Mouse (Mus musculus) kidney, embryonic 15.5 days (tissue): ENCODE results near the gene Eif4ebp2. TPM values are rescaled to one million over a fixed set of nuclear protein-coding genes. Genes with fewer than 3 reads are reported as not detected.

Experiments
- ATAC-seq: fragments of 200-750 bp; cut with Nextera tagmentation; replicated peaks from 2 replicates; pipeline ENCODE4 v1.8.0; 2017; ENCODE audit warnings: moderate TSS enrichment; ENCODE audit not compliant: low FRiP score
- H3K27ac ChIP-seq: fragments of 300-500 bp; sonication (generic); 2 replicates; pipeline ENCODE4 v1.5.1; 2015; ENCODE audit warnings: mild to moderate bottlenecking, inconsistent platforms
- H3K27me3 ChIP-seq: fragments of 300-500 bp; sonication (generic); 2 replicates; pipeline ENCODE4 v1.6.1; 2015; ENCODE audit warnings: inconsistent platforms
- H3K36me3 ChIP-seq: fragments of 300-500 bp; sonication (generic); 2 replicates; pipeline ENCODE4 v1.6.1; 2015; ENCODE audit warnings: inconsistent platforms
- H3K4me1 ChIP-seq: fragments of 300-500 bp; sonication (generic); 2 replicates; pipeline ENCODE4 v1.6.1; 2015; ENCODE audit warnings: inconsistent platforms
- H3K4me2 ChIP-seq: fragments of 300-500 bp; sonication (generic); 2 replicates; pipeline ENCODE4 v1.6.1; 2015; ENCODE audit warnings: moderate library complexity, mild to moderate bottlenecking, inconsistent platforms
- H3K4me3 ChIP-seq: fragments of 300-500 bp; sonication (generic); replicated peaks from 2 replicates; pipeline ENCODE4 v1.5.1; 2015; ENCODE audit warnings: mild to moderate bottlenecking, inconsistent platforms
- H3K9ac ChIP-seq: fragments of 300-500 bp; sonication (generic); 2 replicates; pipeline ENCODE4 v1.6.1; 2015; ENCODE audit warnings: mild to moderate bottlenecking, inconsistent platforms
- H3K9me3 ChIP-seq: fragments of 300-500 bp; sonication (generic); replicated peaks from 2 replicates; pipeline ENCODE4 v1.6.1; 2016; ENCODE audit warnings: inconsistent platforms
- WGBS: fragments of 180-500 bp; shearing (Covaris S2); methylation state at CpG from one replicate; pipeline ENCODE4 v1.1.7; 2015; ENCODE audit warnings: mixed read lengths; 5-methylcytosine and 5-hydroxymethylcytosine counted together
- polyA plus RNA-seq: library from polyadenylated mRNA; unstranded; fragments of >200 nt; fragmentation: Nextera tagmentation; extraction: Ambion mirVana; gene quantifications from 2 replicates; pipeline ENCODE4 v1.2.1, GENCODE M21; 2015

The Eif4ebp2 gene
- polyA plus RNA-seq, 1 experiment from 2014 or later, result 70.0 TPM

DNA sequence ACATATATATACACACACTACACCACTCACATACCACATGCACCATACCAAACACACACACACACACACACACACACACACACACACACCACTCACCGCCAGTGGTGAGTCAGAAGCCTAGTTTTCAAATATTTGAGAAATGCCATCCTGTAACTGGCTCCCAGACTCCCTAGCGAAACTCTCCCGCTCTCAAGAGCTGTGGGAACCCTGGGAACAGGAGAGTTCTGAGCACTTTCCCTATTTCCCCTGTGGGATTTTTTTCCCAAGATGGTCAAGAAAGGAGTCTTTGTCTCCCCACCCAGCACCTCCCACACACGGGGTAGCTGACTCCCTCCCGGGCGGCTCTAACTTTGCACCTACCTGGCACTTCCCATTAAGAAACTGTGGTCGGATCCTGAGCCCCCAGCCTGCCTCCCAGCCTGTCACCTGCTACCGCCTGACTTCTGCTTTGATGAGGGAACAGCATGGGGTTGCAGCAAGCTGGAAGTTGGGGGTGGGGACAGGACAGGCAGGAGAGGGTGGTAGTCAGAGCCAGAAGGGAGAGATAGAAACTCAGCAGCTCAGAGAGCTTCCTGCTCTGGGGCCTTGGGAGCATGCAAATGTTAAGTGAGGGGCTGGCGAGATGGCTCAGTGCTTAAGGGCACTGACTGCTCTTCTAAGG, 57.9 kb downstream of the Eif4ebp2 start:
- WGBS, result 18% methylated on average over 9 of the region's 9 CpGs
- H3K9me3 ChIP-seq, result no peaks in the 10 kb centered on the region

DNA sequence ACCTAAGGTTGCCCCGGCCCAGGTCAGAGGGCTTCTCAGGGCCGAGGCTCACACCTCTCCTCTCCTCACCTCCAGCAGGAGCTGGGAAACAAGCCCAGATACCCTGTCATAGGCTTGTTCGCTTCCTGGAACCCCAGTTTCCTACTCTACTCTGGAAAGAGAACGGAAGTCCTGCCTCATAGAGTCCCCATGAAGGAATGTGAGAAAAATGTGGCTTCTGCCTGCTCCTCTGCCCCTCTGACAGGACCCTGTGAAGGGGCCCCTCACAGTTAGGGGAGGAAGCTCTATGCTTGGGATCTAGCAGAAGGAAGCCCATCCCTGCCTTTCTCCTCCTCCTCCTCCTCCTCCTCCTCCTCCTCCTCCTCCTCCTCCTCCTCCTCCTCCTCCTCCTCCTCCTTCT, 59.9 kb downstream of the Eif4ebp2 start:
- Histone ChIP-seq H3K27ac (no peak overlapping the region), H3K4me3 (no peak overlapping the region), H3K36me3 (no peaks in the 10 kb centered on the region), H3K9me3 (no peaks in the 10 kb centered on the region), H3K9ac (0 out of 2 replicates have a peak overlapping the region, but pooled peaks have one; percentile 17), H3K27me3 (no peaks in the 10 kb centered on the region), H3K4me2 (no peak overlapping the region), H3K4me1 (peaks cover 18% of the 10 kb centered on the region; the same call in 1 of the 2 replicates)
- WGBS, result 36% methylated on average over 4 of the region's 4 CpGs
- ATAC-seq, result no peak

More for the DNA sequence above, 57.9 kb downstream of the Eif4ebp2 start:
- H3K9ac ChIP-seq, result no peak overlapping the region
- no peak; the same call in 1 of the 2 replicates for ATAC-seq
- peak overlapping the region; percentile 20 for H3K4me2 ChIP-seq
- no peaks in the 10 kb centered on the region for H3K36me3 ChIP-seq
- no peaks in the 10 kb centered on the region for H3K27me3 ChIP-seq
- peak overlapping the region; percentile 20; the same call in 1 of the 2 replicates for H3K27ac ChIP-seq
- no peak overlapping the region for H3K4me3 ChIP-seq
- H3K4me1 ChIP-seq, result peaks cover 15% of the 10 kb centered on the region; the same call in 1 of the 2 replicates

DNA sequence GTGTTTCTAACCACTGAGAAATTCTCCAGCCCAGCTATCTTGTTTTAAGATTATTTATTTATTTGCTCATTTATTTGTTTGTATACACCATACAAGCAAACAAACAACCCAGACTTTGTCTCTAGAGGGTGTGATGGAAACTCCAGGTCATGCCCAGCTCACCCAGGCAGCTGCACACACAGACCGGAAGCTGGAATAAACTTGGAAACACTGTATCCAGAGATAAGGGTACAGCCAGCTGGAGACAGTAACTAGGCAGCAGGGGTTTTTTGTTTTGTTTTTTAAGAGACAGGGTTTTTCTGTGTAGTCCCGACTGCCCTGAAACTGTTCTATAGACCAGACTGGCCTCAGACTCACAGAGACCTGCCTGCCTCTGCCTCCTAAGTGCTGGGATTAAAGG, 62.3 kb downstream of the Eif4ebp2 start:
- H3K4me3 ChIP-seq, result no peak overlapping the region
- H3K27ac ChIP-seq, result no peak overlapping the region
- H3K9me3 ChIP-seq, result no peaks in the 10 kb centered on the region
- H3K4me2 ChIP-seq, result no peak overlapping the region
- H3K36me3 ChIP-seq, result no peaks in the 10 kb centered on the region
- H3K4me1 ChIP-seq, result peaks cover 27% of the 10 kb centered on the region; the same call in 1 of the 2 replicates
- 73% methylated on average over 2 of the region's 2 CpGs for WGBS
- no peak for ATAC-seq
- H3K27me3 ChIP-seq, result no peaks in the 10 kb centered on the region
- no peak overlapping the region for H3K9ac ChIP-seq

DNA sequence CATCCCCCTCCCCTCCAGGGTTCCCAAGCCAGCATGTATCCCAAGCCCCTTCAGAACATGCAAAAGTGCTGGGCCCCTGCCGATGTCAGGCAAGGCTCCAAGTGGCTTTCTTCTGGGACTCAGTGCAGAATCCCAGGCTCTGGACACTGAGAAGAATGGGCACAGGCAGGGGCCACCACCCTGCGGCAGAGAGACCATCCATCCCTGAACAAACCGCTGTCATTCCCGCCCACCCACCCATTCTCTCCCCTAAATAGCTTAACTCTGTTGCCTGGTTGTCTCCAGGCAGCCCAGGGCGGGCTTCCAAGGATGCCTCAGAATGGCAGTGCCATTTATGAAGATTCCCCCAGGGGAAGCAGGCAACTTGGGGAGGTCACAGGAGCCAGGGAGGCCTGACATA, 63.4 kb downstream of the Eif4ebp2 start:
- 71% methylated on average over 5 of the region's 5 CpGs for WGBS
- no peak overlapping the region for H3K4me2 ChIP-seq
- ATAC-seq, result no peak

DNA sequence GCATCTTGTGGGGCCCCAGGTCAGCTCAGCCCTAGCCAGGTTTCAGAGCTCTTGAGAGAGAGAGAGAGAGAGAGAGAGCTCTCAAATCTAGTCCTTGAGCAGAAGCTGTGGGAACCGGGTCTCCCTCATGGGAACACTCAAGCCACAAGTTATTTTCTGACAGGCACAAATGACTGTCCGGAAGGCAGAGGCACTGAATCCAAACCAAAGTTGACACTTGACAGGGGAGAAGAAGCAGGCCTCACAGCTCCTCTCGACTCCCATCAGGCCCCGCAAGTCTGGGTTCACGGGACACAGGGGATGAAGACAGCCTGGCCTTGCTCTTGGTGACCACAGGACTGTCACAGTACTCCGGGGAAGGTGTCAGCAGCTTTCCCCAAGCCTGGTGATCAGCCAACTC, 66.2 kb downstream of the Eif4ebp2 start:
- no peak overlapping the region for H3K4me3 ChIP-seq
- no peaks in the 10 kb centered on the region for H3K36me3 ChIP-seq
- no peaks in the 10 kb centered on the region for H3K27me3 ChIP-seq
- WGBS, result 43% methylated on average over 6 of the region's 6 CpGs
- no peak overlapping the region for H3K9ac ChIP-seq
- no peak overlapping the region for H3K27ac ChIP-seq
- ATAC-seq, result no peak
- no peak overlapping the region for H3K4me2 ChIP-seq
- peaks cover 40% of the 10 kb centered on the region for H3K4me1 ChIP-seq
- no peaks in the 10 kb centered on the region for H3K9me3 ChIP-seq

More for the DNA sequence above, 63.4 kb downstream of the Eif4ebp2 start:
- H3K9me3 ChIP-seq, result no peaks in the 10 kb centered on the region
- H3K27ac ChIP-seq, result no peak overlapping the region
- H3K4me1 ChIP-seq, result peaks cover 24% of the 10 kb centered on the region
- no peak overlapping the region for H3K9ac ChIP-seq
- H3K4me3 ChIP-seq, result no peak overlapping the region
- no peaks in the 10 kb centered on the region for H3K27me3 ChIP-seq
- no peaks in the 10 kb centered on the region for H3K36me3 ChIP-seq

DNA sequence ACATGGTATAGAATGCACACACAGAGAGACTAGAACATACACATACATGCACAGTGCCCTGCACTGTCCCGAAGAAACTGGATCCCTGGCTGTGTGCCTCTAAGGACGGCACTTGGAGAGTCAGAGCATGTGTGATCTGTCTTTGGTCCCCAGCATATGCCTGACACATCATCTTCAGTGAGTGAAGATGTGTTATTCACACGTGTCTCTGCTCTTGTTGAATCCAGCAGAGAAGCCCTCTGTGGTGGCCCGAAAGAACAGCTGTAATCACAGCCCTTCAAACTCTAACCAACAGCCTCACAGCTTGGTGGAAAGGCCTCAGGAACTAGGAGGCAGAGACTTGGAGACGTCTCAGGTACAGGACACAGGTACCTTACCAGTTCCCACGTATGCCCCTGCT, 67.3 kb downstream of the Eif4ebp2 start:
- Histone ChIP-seq H3K4me1 (peaks cover 51% of the 10 kb centered on the region), H3K4me3 (no peak overlapping the region), H3K9me3 (no peaks in the 10 kb centered on the region), H3K9ac (no peak overlapping the region), H3K27me3 (no peaks in the 10 kb centered on the region), H3K27ac (no peak overlapping the region), H3K4me2 (no peak overlapping the region), H3K36me3 (no peaks in the 10 kb centered on the region)
- 79% methylated on average over 6 of the region's 6 CpGs for whole genome bisulfite sequencing
- ATAC-seq, result no peak

DNA sequence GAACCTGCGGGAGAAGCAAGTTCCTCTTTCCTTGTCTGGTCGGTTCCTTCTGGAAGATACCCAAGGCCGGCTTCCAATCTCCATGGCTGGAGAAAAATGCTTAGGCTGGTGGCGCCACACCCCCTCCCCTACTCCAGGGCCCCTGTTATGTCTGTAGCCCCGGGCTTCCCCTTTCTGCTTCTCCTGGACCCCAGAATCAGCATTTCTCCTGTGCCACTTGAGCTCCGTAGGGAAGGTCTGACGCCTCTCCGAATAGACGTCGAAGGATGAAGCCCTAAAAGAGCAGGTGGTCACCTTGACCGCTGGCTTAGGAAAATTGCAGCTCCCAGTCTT, 68.8 kb downstream of the Eif4ebp2 start:
- no peaks in the 10 kb centered on the region for H3K27me3 ChIP-seq
- WGBS, result 4% methylated on average over 11 of the region's 11 CpGs
- ATAC-seq, result no peak; the same call in 1 of the 2 replicates
- H3K9me3 ChIP-seq, result no peaks in the 10 kb centered on the region
- H3K27ac ChIP-seq, result peak overlapping the region; percentile 82
- H3K4me3 ChIP-seq, result peak overlapping the region; percentile 65
- peak overlapping the region; percentile 78 for H3K9ac ChIP-seq
- H3K36me3 ChIP-seq, result no peaks in the 10 kb centered on the region
- peaks cover 61% of the 10 kb centered on the region for H3K4me1 ChIP-seq
- peak overlapping the region; percentile 98 for H3K4me2 ChIP-seq

DNA sequence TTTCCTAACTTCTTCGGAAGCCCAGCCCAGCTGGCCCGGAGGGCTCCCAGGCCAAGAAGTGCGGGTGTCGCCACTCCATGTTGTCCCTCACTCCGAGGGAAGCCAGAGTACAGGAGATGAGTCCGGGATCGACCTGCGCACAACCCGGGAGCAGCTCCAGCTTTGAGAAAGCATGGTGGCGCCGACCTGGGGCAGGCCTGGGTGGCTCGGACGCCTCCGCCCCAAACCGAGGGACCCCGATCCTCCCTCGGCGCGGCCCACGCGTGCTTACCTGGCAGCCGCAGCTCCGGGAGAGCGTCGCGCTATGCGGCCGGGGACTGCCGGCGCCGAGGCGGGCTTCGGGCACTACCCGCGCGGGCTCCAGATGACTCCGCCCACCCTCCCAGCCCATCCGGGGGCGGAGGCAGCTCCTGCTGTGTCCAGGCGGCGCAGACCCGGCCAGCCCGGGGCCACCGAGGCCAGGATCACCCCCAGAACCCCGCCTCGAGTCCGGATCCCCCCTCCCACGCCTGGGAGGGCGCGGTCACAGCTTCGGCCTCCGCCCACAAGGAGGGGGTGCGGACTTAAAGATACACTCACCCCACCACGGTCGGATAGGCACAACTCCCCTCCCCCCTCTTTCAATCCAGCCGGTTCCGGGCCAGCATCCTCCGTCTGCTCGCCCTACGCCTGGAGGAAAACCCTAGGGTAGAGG, 69.3 kb downstream of the Eif4ebp2 start, which contains the start of gene Pald1:
Pald1 (minus strand) TSS at position 510 of the 694 bp plus-strand sequence.
- WGBS, result under 1% methylated on average over 60 of the region's 60 CpGs
- Histone ChIP-seq H3K4me3 (peak within 1 kb of the TSS; percentile 65), H3K27me3 (no peaks in the 10 kb centered on the region), H3K4me1 (peaks cover 66% of the 10 kb centered on the region), H3K4me2 (peak within 1 kb of the TSS; percentile 98), H3K36me3 (no peaks in the 10 kb centered on the region), H3K27ac (peak within 1 kb of the TSS; percentile 82), H3K9ac (peak within 1 kb of the TSS; percentile 78), H3K9me3 (no peaks in the 10 kb centered on the region)
- peak; percentile 92 for ATAC-seq

DNA sequence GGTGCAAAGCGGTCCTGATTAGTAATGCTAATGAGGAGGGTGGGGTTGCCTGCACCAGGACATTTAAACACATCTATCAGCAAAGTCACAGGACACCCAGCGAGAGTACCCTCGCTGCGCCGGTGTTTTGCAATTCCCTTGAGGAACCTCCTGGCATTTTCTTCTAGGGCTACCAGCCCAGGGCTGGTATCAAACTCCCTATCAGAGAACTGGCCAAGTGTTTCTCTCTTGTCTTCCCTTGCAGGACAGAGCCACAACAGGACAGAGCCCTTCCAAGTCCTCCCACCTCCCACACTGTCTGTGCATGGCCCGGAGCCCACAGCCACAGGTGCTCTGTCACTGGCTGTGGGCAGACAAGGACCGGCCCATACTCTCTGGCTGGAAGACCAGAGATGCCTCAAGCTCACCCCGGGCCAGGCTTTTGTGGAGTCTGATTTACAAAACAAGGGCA, 70.2 kb downstream of the Eif4ebp2 start:
- peak overlapping the region; percentile 65 for H3K4me3 ChIP-seq
- H3K4me2 ChIP-seq, result peak overlapping the region; percentile 98
- peaks cover 75% of the 10 kb centered on the region for H3K4me1 ChIP-seq
- H3K9ac ChIP-seq, result peak overlapping the region; percentile 78
- no peaks in the 10 kb centered on the region for H3K36me3 ChIP-seq
- H3K27me3 ChIP-seq, result no peaks in the 10 kb centered on the region
- under 1% methylated on average over 8 of the region's 8 CpGs for WGBS
- peak overlapping the region; percentile 82 for H3K27ac ChIP-seq
- peak; percentile 19; the same call in 1 of the 2 replicates for ATAC-seq
- no peaks in the 10 kb centered on the region for H3K9me3 ChIP-seq

DNA sequence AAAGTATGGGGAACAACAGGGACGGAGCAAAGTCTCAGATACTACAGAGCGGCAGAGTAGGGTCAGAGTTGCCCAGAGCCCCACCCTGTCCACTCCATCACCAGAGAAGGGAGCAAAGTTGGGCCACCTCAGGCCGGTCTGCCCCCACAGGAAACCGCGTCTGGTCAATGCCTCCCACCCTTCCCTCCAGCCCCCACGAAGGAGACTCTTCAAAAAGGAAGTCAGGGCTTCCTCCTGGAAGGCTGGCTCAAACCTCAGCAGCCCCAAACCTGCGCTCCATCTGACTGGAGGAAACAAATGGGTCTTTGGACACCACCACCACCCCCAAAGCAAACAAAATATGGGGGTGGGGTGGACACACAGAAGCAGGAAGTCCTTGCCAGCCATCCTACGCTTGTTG, 70.6 kb downstream of the Eif4ebp2 start:
- Histone ChIP-seq H3K4me2 (peak overlapping the region; percentile 98), H3K4me3 (peak overlapping the region; percentile 65), H3K27me3 (no peaks in the 10 kb centered on the region), H3K36me3 (no peaks in the 10 kb centered on the region), H3K27ac (peak overlapping the region; percentile 60), H3K9ac (peak overlapping the region; percentile 78; the same call in 1 of the 2 replicates), H3K4me1 (peaks cover 79% of the 10 kb centered on the region), H3K9me3 (no peaks in the 10 kb centered on the region)
- 9% methylated on average over 8 of the region's 8 CpGs for WGBS
- ATAC-seq, result no peak

DNA sequence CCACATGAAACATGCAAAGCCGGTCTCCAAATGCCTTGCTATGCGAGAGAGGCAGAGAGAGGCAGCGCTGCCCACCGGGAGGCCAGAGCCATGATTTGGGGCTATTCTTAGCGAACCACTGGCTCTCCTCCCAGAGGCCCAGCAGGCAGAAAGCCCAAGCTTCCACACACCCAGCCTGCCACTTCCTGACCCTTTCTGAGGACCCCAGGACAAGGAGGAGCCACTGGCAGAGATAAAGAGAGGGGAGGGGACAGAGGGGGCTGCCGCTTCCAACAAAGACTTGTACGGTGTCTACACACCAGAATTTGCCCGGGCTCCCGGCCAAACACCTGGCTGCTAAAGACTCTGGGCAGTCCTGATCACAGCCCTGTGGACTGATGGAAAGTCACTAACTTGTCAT, 72.3 kb downstream of the Eif4ebp2 start:
- H3K9ac ChIP-seq, result no peak overlapping the region

DNA sequence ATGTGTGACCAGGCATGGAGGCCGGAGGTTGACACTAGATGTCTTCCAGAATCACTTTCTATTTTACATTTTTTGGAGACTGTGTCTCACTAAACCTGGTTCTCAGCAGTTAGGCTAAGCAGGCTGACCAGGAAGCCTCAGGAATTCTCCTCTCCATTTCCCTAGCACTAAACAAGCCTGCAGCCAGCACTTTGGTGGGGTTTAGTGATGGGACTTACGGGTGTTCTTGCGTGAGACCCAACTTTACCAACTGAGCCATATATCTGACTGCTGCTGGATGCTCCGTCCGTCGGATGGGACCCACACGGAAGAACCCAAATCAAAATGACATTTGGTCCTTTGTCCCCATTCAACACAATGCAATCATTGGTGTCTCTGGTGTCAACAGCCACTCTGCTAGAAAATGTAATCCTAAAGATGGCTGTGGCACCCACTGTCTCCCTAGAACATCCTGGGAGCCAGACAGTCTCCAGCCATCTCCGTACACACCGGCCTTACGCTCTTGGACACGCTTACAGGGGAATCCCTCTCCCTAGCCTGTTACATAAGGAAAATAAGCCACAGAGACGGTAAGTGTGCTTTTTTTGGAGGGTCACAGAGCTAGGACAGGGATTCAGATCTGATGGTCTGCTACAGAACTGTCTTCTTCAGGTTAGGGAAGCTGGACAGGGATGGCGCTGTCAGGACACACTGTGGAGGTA, 73.0 kb downstream of the Eif4ebp2 start:
- no peak overlapping the region for H3K4me3 ChIP-seq
- H3K9ac ChIP-seq, result no peak overlapping the region
- no peaks in the 10 kb centered on the region for H3K9me3 ChIP-seq
- ATAC-seq, result no peak
- peaks cover 93% of the 10 kb centered on the region for H3K4me1 ChIP-seq
- H3K36me3 ChIP-seq, result no peaks in the 10 kb centered on the region
- 0 out of 2 replicates have a peak overlapping the region, but pooled peaks have one; percentile 19 for H3K27ac ChIP-seq
- H3K27me3 ChIP-seq, result no peaks in the 10 kb centered on the region
- peak overlapping the region; percentile 98 for H3K4me2 ChIP-seq
- 92% methylated on average over 13 of the region's 13 CpGs for WGBS

More for the DNA sequence above, 72.3 kb downstream of the Eif4ebp2 start:
- Histone ChIP-seq H3K9me3 (no peaks in the 10 kb centered on the region), H3K4me1 (peaks cover 86% of the 10 kb centered on the region), H3K27me3 (no peaks in the 10 kb centered on the region), H3K27ac (peak overlapping the region; percentile 60), H3K4me2 (peak overlapping the region; percentile 98), H3K36me3 (no peaks in the 10 kb centered on the region), H3K4me3 (peak overlapping the region; percentile 65)
- ATAC-seq, result no peak
- WGBS, result 14% methylated on average over 9 of the region's 9 CpGs
